Mouse (Mus musculus) heart, embryonic 11.5 days (tissue): ENCODE measurements around the gene Slc22a18. TPM values are rescaled to one million over a fixed set of nuclear protein-coding genes. Genes with fewer than 3 reads are reported as not detected.

Experiments
- ATAC-seq: fragments of 200-750 bp; cut with Nextera tagmentation; replicated peaks from 2 replicates; pipeline ENCODE4 v1.8.0; 2017; ENCODE audit warnings: moderate library complexity; ENCODE audit not compliant: insufficient number of reproducible peaks, low FRiP score, low TSS enrichment
- H3K27ac ChIP-seq: fragments of 300-500 bp; sonication (generic); 2 replicates; pipeline ENCODE4 v1.5.1; 2014; ENCODE audit warnings: mild to moderate bottlenecking, low read depth, low read length
- H3K27me3 ChIP-seq: fragments of 300-500 bp; sonication (generic); 2 replicates; pipeline ENCODE4 v1.6.1; 2014; ENCODE audit warnings: mild to moderate bottlenecking, low read length, mixed read lengths; ENCODE audit not compliant: control insufficient read depth, insufficient read depth
- H3K36me3 ChIP-seq: fragments of 300-500 bp; sonication (generic); 2 replicates; pipeline ENCODE4 v1.6.1; 2014; ENCODE audit warnings: mild to moderate bottlenecking, low read length, moderate library complexity, mixed read lengths; ENCODE audit not compliant: control insufficient read depth, insufficient read depth
- H3K4me1 ChIP-seq: fragments of 300-500 bp; sonication (generic); 2 replicates; pipeline ENCODE4 v1.6.1; 2014; ENCODE audit warnings: low read length; ENCODE audit not compliant: control insufficient read depth, insufficient read depth
- H3K4me2 ChIP-seq: fragments of 300-500 bp; sonication (generic); 2 replicates; pipeline ENCODE4 v1.6.1; 2014; ENCODE audit warnings: mild to moderate bottlenecking, moderate library complexity
- H3K4me3 ChIP-seq: fragments of 300-500 bp; sonication (generic); 2 replicates; pipeline ENCODE4 v1.5.1; 2014; ENCODE audit warnings: low read depth, low read length
- H3K9ac ChIP-seq: fragments of 300-500 bp; sonication (generic); 2 replicates; pipeline ENCODE4 v1.6.1; 2014; ENCODE audit warnings: mild to moderate bottlenecking, low read depth, low read length, moderate library complexity
- H3K9me3 ChIP-seq: fragments of 300-500 bp; sonication (generic); replicated peaks from 2 replicates; pipeline ENCODE4 v1.6.1; 2016; ENCODE audit warnings: low read length; ENCODE audit not compliant: control insufficient read depth
- WGBS: fragments of 180-500 bp; shearing (Covaris S2); extraction: QIAGEN DNeasy Blood & Tissue Kit; methylation state at CpG from one replicate; pipeline ENCODE4 v1.1.7; 2014; ENCODE audit not compliant: insufficient replicate concordance; 5-methylcytosine and 5-hydroxymethylcytosine counted together
- polyA plus RNA-seq: library from polyadenylated mRNA; unstranded; fragments of >200 nt; fragmentation: Nextera tagmentation; extraction: Ambion mirVana; gene quantifications from 2 replicates; pipeline ENCODE4 v1.2.1, GENCODE M21; 2014

Slc22a18 gene
- polyA plus RNA-seq, 1 experiment from 2014 or later: 0.87 TPM

DNA sequence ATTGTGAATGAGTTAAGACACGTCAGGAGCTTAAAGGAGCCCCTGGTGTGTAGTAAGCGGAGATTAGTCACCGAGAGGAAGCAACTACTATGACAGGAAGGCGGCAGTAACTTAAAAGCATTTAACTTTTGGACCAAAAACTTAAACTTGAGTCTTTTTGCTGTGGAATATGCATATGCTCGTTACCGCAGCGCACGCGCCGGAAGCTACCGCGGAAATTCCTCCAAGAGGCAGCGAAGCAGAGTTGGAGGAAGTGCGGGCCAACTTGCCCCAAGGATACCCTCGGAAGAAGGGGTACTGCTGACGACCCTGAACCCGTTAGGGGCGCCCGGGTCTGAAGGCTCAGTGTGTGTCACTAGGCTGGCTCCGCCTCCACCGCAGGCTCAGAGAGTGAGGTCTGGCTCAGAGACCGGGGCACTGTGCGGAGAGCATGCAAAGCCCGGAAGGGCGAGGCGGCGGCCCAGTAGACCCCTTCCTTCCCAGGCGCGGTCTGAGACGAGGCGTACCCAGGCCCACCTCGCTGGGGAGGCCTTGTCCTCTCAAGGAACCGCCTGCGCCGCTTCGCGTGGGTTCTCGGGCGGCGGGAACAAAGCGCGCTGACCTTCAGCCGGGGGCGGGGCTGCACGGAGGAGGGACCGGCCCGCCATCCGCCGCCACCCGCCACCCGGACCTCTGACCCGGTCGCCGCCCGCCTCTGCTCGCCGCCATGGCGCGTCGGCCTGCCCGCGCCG, 74.9 kb downstream of the Slc22a18 start:
- peak; percentile 82 for ATAC-seq
- peak overlapping the region; percentile 95 for H3K4me3 ChIP-seq
- no peaks in the 10 kb centered on the region for H3K36me3 ChIP-seq
- peak overlapping the region; percentile 94 for H3K27ac ChIP-seq
- H3K9me3 ChIP-seq: no peaks in the 10 kb centered on the region
- H3K4me2 ChIP-seq: peak overlapping the region; percentile 71
- H3K4me1 ChIP-seq: peaks cover 8% of the 10 kb centered on the region; the same call in 1 of the 2 replicates
- no peaks in the 10 kb centered on the region for H3K27me3 ChIP-seq
- WGBS: under 1% methylated on average over 56 of the region's 63 CpGs
- H3K9ac ChIP-seq: peak overlapping the region; percentile 94

Other genes with a start within 250 kb of the Slc22a18 start
- 1,643 and 1,679 TPM in 2 replicates for gene Cdkn1c, start 12.7 kb upstream of the Slc22a18 start, polyA plus RNA-seq
- gene Phlda2, start 29.4 kb downstream of the Slc22a18 start, polyA plus RNA-seq: 1.3 and 2.6 TPM in 2 replicates
- gene Nap1l4, start 75.4 kb downstream of the Slc22a18 start, polyA plus RNA-seq: 121 and 176 TPM in 2 replicates
- gene Cars, start 126.4 kb downstream of the Slc22a18 start, polyA plus RNA-seq: 27.9 and 30.6 TPM in 2 replicates
- gene Tnfrsf26, start 155.0 kb downstream of the Slc22a18 start, polyA plus RNA-seq: 0.16 and 0.84 TPM in 2 replicates
- 4.7 and 5.0 TPM in 2 replicates for gene Tnfrsf22, start 175.9 kb downstream of the Slc22a18 start, polyA plus RNA-seq
- gene Tnfrsf23, start 212.1 kb downstream of the Slc22a18 start, polyA plus RNA-seq: 1.1 and 2.6 TPM in 2 replicates